Mouse (Mus musculus): ENCODE data around the gene Mindy3. TPM values are rescaled to one million over a fixed set of nuclear protein-coding genes. Genes with fewer than 3 reads are reported as not detected.

The Mindy3 gene
- polyA plus RNA-seq, 1 experiment, result 24.6 TPM

- Histone ChIP-seq H3K79me3 (ENCODE audit: low read depth) (no peaks in the 10 kb centered on the region), H3K36me3 (ENCODE audit: control insufficient read depth, insufficient read depth) (peaks cover 21% of the 10 kb centered on the region), H3K27me3 (ENCODE audit: control insufficient read depth, insufficient read depth, insufficient read length) (no peaks in the 10 kb centered on the region), H3ac (ENCODE audit: control insufficient read depth, insufficient read length, low read depth) (no peak overlapping the region), H3K4me3 (ENCODE audit: insufficient read depth, poor library complexity, severe bottlenecking) (no peak overlapping the region), H3K79me2 (ENCODE audit: control insufficient read depth, insufficient read depth) (no peaks in the 10 kb centered on the region)
- TF ChIP-seq MYOG (IDR thresholded peaks at IDR 0.05; ENCODE audit: control insufficient read depth, extremely low read depth, insufficient read length) (no peak), FOSL1 (IDR thresholded peaks at IDR 0.05; ENCODE audit: insufficient read depth, low read length, poor library complexity, severe bottlenecking) (no peak), USF1 (IDR thresholded peaks at IDR 0.05; ENCODE audit: low read depth) (no peak), CEBPB (IDR thresholded peaks at IDR 0.05; ENCODE audit: low read depth) (no peak), MAX (IDR thresholded peaks at IDR 0.05) (no peak), CTCF (IDR thresholded peaks at IDR 0.05; ENCODE audit: control insufficient read depth, insufficient read depth, insufficient read length) (no peak), MYOD1 (IDR thresholded peaks at IDR 0.05; ENCODE audit: control insufficient read depth, insufficient read length, low read depth) (no peak)
Observed at GRCm38 (mm10) chr2:12384389-12384788, 34.9 kb downstream of the Mindy3 start.

- TF ChIP-seq CTCF (IDR thresholded peaks at IDR 0.05; ENCODE audit: control insufficient read depth, insufficient read depth, insufficient read length), result no peak
- no peak for TF ChIP-seq MYOD1 (IDR thresholded peaks at IDR 0.05; ENCODE audit: control insufficient read depth, insufficient read length, low read depth)
- H3K79me2 ChIP-seq (ENCODE audit: control insufficient read depth, insufficient read depth), result no peaks in the 10 kb centered on the region
- H3ac ChIP-seq (ENCODE audit: control insufficient read depth, insufficient read length, low read depth), result no peak overlapping the region
- H3K36me3 ChIP-seq (ENCODE audit: control insufficient read depth, insufficient read depth), result peaks cover 25% of the 10 kb centered on the region
- no peaks in the 10 kb centered on the region for H3K79me3 ChIP-seq (ENCODE audit: low read depth)
- no peak overlapping the region for H3K4me3 ChIP-seq (ENCODE audit: insufficient read depth, poor library complexity, severe bottlenecking)
- H3K27me3 ChIP-seq (ENCODE audit: control insufficient read depth, insufficient read depth, insufficient read length), result no peaks in the 10 kb centered on the region
Observed at GRCm38 (mm10) chr2:12382650-12383049, 36.6 kb downstream of the Mindy3 start.

- TF ChIP-seq CTCF (IDR thresholded peaks at IDR 0.05; ENCODE audit: control insufficient read depth, insufficient read depth, insufficient read length) (no peak), MAX (IDR thresholded peaks at IDR 0.05) (no peak), USF1 (IDR thresholded peaks at IDR 0.05; ENCODE audit: low read depth) (no peak), CEBPB (IDR thresholded peaks at IDR 0.05; ENCODE audit: low read depth) (no peak), FOSL1 (IDR thresholded peaks at IDR 0.05; ENCODE audit: insufficient read depth, low read length, poor library complexity, severe bottlenecking) (no peak), MYOG (IDR thresholded peaks at IDR 0.05; ENCODE audit: control insufficient read depth, extremely low read depth, insufficient read length) (no peak), MYOD1 (IDR thresholded peaks at IDR 0.05; ENCODE audit: control insufficient read depth, insufficient read length, low read depth) (no peak)
- Histone ChIP-seq H3K27me3 (ENCODE audit: control insufficient read depth, insufficient read depth, insufficient read length) (no peaks in the 10 kb centered on the region), H3K79me3 (ENCODE audit: low read depth) (no peaks in the 10 kb centered on the region), H3K79me2 (ENCODE audit: control insufficient read depth, insufficient read depth) (no peaks in the 10 kb centered on the region), H3ac (ENCODE audit: control insufficient read depth, insufficient read length, low read depth) (no peak overlapping the region), H3K36me3 (ENCODE audit: control insufficient read depth, insufficient read depth) (peaks cover 31% of the 10 kb centered on the region), H3K4me3 (ENCODE audit: insufficient read depth, poor library complexity, severe bottlenecking) (no peak overlapping the region)
Observed at GRCm38 (mm10) chr2:12380233-12380632, 39.0 kb downstream of the Mindy3 start.

- Histone ChIP-seq H3K79me3 (ENCODE audit: low read depth) (no peaks in the 10 kb centered on the region), H3K36me3 (ENCODE audit: control insufficient read depth, insufficient read depth) (peaks cover 29% of the 10 kb centered on the region), H3K4me3 (ENCODE audit: insufficient read depth, poor library complexity, severe bottlenecking) (no peak overlapping the region), H3ac (ENCODE audit: control insufficient read depth, insufficient read length, low read depth) (no peak overlapping the region), H3K27me3 (ENCODE audit: control insufficient read depth, insufficient read depth, insufficient read length) (no peaks in the 10 kb centered on the region), H3K79me2 (ENCODE audit: control insufficient read depth, insufficient read depth) (no peaks in the 10 kb centered on the region)
- TF ChIP-seq USF1 (IDR thresholded peaks at IDR 0.05; ENCODE audit: low read depth) (no peak), CTCF (IDR thresholded peaks at IDR 0.05; ENCODE audit: control insufficient read depth, insufficient read depth, insufficient read length) (no peak), MYOG (IDR thresholded peaks at IDR 0.05; ENCODE audit: control insufficient read depth, extremely low read depth, insufficient read length) (no peak), CEBPB (IDR thresholded peaks at IDR 0.05; ENCODE audit: low read depth) (no peak), FOSL1 (IDR thresholded peaks at IDR 0.05; ENCODE audit: insufficient read depth, low read length, poor library complexity, severe bottlenecking) (no peak), MYOD1 (IDR thresholded peaks at IDR 0.05; ENCODE audit: control insufficient read depth, insufficient read length, low read depth) (no peak), MAX (IDR thresholded peaks at IDR 0.05) (no peak)
Observed at GRCm38 (mm10) chr2:12378591-12378990, 40.7 kb downstream of the Mindy3 start.

- no peaks in the 10 kb centered on the region for H3K27me3 ChIP-seq (ENCODE audit: control insufficient read depth, insufficient read depth, insufficient read length)
- H3K4me3 ChIP-seq (ENCODE audit: insufficient read depth, poor library complexity, severe bottlenecking), result no peak overlapping the region
- H3K79me2 ChIP-seq (ENCODE audit: control insufficient read depth, insufficient read depth), result no peaks in the 10 kb centered on the region
- H3ac ChIP-seq (ENCODE audit: control insufficient read depth, insufficient read length, low read depth), result no peak overlapping the region
- H3K79me3 ChIP-seq (ENCODE audit: low read depth), result no peaks in the 10 kb centered on the region
- H3K36me3 ChIP-seq (ENCODE audit: control insufficient read depth, insufficient read depth), result peaks cover 29% of the 10 kb centered on the region
- TF ChIP-seq MYOG (IDR thresholded peaks at IDR 0.05; ENCODE audit: control insufficient read depth, extremely low read depth, insufficient read length), result no peak
- TF ChIP-seq MAX (IDR thresholded peaks at IDR 0.05), result no peak
- no peak for TF ChIP-seq FOSL1 (IDR thresholded peaks at IDR 0.05; ENCODE audit: insufficient read depth, low read length, poor library complexity, severe bottlenecking)
- TF ChIP-seq CEBPB (IDR thresholded peaks at IDR 0.05; ENCODE audit: low read depth), result no peak
- no peak for TF ChIP-seq USF1 (IDR thresholded peaks at IDR 0.05; ENCODE audit: low read depth)
- TF ChIP-seq CTCF (IDR thresholded peaks at IDR 0.05; ENCODE audit: control insufficient read depth, insufficient read depth, insufficient read length), result no peak
- TF ChIP-seq MYOD1 (IDR thresholded peaks at IDR 0.05; ENCODE audit: control insufficient read depth, insufficient read length, low read depth), result no peak
Observed at GRCm38 (mm10) chr2:12377024-12377423, 42.2 kb downstream of the Mindy3 start.

- peaks cover 20% of the 10 kb centered on the region for H3K36me3 ChIP-seq (ENCODE audit: control insufficient read depth, insufficient read depth)
- H3K79me3 ChIP-seq (ENCODE audit: low read depth), result no peaks in the 10 kb centered on the region
- no peak for TF ChIP-seq MAX (IDR thresholded peaks at IDR 0.05)
- no peak for TF ChIP-seq CTCF (IDR thresholded peaks at IDR 0.05; ENCODE audit: control insufficient read depth, insufficient read depth, insufficient read length)
- no peak for TF ChIP-seq MYOD1 (IDR thresholded peaks at IDR 0.05; ENCODE audit: control insufficient read depth, insufficient read length, low read depth)
- TF ChIP-seq CEBPB (IDR thresholded peaks at IDR 0.05; ENCODE audit: low read depth), result no peak
- no peak for TF ChIP-seq FOSL1 (IDR thresholded peaks at IDR 0.05; ENCODE audit: insufficient read depth, low read length, poor library complexity, severe bottlenecking)
- TF ChIP-seq MYOG (IDR thresholded peaks at IDR 0.05; ENCODE audit: control insufficient read depth, extremely low read depth, insufficient read length), result no peak
- TF ChIP-seq USF1 (IDR thresholded peaks at IDR 0.05; ENCODE audit: low read depth), result no peak
- H3K79me2 ChIP-seq (ENCODE audit: control insufficient read depth, insufficient read depth), result no peaks in the 10 kb centered on the region
- H3ac ChIP-seq (ENCODE audit: control insufficient read depth, insufficient read length, low read depth), result no peak overlapping the region
- H3K4me3 ChIP-seq (ENCODE audit: insufficient read depth, poor library complexity, severe bottlenecking), result no peak overlapping the region
- no peaks in the 10 kb centered on the region for H3K27me3 ChIP-seq (ENCODE audit: control insufficient read depth, insufficient read depth, insufficient read length)
Observed at GRCm38 (mm10) chr2:12372883-12373282, 46.4 kb downstream of the Mindy3 start.
